Mouse (Mus musculus) thymus, postnatal 25 days (tissue): ENCODE measurements around the gene Slc25a13.

Experiments
- DNase-seq: peaks from one replicate; pipeline ENCODE4 v3.0.0; 2022

Gene Slc25a13

DNA sequence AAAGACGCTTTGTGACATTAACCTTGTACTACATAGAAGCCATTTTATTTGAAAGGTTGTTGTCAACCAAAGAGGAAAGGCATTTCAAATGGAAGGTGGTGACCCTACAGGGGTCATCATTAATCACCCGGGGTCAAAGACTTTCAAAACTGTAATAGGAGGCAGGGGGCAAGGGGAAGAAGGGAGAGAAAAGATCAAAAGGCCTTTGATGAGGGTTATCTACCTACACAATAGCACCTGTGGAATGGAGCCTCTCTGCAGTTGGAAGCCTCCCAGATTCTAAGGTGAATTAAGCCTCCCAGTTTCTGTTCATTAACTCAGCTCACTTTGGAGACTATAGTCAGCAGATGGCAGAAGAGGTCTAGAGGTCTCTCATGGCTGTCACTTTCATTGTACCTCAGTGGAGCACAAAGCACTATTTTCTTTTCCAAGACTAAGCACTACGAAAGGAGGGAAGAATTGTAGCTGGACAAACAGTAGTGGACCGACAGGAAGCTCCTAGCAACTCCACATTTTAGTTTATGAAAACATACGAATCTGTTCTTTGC is 109.5 kb downstream of the Slc25a13 start:
- DNase-seq, result no peak

DNA sequence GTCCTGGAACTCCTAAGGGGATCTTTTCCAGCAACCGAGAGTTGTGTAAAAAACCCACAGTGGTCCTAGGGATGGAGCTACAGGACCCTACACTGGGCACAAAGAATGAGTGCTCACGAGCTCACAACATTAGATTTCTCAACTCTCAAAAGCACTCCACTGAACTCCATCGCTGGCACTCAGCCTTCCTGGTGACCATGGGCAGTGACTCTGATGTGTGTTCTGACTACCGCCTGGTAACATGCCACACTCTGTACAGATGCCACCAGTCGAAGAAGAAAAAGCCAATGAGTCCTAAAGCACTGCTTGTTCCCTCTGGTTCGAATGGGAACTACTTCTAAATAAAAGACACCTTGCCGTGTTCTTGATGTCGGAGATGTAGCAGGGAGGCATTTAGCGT is 111.4 kb downstream of the Slc25a13 start:
- no peak for DNase-seq

- DNase-seq, result no peak
Measured at GRCm38 (mm10) chr6:6103469-6103868, 113.5 kb downstream of the Slc25a13 start.

- DNase-seq, result no peak
Measured at GRCm38 (mm10) chr6:6101605-6102004, 115.4 kb downstream of the Slc25a13 start.

GRCm38 (mm10) chr6:6100892-6101480 is 116.0 kb downstream of the Slc25a13 start:
- no peak for DNase-seq

- DNase-seq, result no peak
Measured at GRCm38 (mm10) chr6:6093978-6094377, 123.0 kb downstream of the Slc25a13 start.

GRCm38 (mm10) chr6:6093522-6093921 is 123.5 kb downstream of the Slc25a13 start:
- no peak for DNase-seq

- DNase-seq, result no peak
Measured at GRCm38 (mm10) chr6:6092497-6092896, 124.5 kb downstream of the Slc25a13 start.

DNA sequence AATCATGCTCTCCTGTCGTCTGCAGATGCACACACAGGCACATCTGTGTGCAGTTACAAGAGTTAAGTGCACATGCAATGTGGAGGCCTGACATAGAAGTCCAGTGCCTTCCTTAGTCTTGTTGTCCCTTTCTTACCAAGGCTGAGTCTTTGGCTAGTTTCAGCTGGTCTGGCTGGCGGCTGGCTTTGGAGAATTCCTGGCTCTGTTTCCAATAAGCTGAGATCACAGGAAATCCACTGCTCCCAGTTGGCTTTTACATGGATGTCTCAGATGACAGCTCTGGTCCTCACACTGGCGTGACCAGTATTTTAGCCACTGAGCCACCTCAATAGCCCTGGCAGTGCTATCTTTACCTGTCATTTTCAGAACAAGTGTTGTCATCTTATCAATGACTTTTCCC is 126.0 kb downstream of the Slc25a13 start:
- DNase-seq, result no peak

DNA sequence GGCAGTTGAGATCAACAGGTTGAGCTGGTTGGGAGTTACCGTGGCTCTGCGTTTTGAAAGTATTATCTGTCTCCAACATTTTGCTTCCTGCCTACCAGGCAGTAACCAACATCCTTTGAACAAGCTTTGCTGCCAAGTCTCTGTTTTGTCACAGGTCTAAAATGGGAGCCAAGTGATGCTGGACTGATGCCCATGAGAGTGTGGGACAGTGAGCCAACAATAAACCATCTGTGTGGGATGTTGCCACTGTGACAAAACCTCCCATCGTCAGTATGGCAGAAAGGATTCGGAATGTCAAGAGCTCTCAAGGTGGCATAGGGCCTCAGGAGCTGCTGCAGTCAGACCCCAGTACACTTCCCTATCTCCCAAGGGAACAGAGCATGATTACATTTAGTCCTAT is 128.8 kb downstream of the Slc25a13 start:
- no peak for DNase-seq

- no peak for DNase-seq
Measured at GRCm38 (mm10) chr6:6080484-6080883, 136.5 kb downstream of the Slc25a13 start.

- DNase-seq, result no peak
Measured at GRCm38 (mm10) chr6:6077234-6077633, 139.7 kb downstream of the Slc25a13 start.

GRCm38 (mm10) chr6:6075940-6076447 is 141.0 kb downstream of the Slc25a13 start:
- DNase-seq, result no peak

DNA sequence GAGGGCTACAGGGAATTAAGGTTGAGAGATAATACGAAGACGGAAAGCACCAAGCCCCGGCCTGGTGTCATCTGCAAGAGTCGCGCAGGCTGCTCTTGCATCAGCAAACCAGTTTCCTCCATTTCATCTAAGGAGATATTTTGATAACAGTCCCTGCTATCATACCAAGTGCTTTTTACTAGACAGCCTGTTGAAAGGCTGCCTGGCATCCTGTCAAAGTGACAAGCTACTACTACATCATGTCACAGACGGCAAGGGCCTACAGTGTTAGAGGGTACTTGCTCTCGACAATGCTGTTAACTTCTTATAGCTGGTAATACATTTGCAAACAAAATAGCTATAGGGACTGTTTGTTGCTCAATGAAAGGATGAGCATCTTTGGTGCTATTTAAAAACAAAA is 145.9 kb downstream of the Slc25a13 start:
- no peak for DNase-seq

DNA sequence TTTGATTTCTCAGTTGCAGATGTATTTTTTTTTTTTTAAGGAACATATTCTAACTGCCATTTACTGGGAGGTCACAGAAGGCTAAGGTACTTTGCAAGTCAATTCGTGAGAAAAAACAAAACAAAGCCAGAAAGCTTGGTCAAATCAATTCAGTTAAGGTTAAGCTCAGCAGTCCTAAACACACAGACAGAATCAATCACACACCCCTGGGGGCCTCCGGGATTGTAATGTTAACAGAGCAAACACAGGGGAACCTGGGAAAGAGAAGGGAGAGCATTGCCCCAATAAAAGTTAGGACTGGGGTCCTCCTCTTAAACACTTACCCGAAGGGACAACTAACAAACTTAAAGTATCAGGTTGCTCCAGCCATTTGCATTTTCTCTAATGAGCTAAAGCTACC is 147.0 kb downstream of the Slc25a13 start:
- no peak for DNase-seq

DNA sequence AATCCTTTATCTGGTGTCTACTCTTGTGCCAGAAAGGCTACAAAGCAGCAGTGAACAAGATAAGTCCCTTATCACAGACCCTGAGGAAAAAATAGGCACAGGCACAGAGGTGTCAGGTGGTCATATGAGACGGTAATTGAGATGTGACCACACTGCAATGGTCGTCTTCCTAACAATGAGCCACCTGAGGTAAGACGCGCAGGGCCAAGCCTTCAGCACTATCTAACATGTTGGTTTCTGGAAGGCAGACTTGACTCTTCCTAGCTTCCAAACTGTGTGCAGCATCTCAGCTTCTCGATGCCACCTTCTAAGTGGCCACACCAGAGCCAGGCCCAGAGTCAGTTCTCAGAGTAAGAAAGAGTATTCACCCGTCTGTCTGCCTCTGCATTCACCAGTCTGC is 149.8 kb downstream of the Slc25a13 start:
- no peak for DNase-seq

DNA sequence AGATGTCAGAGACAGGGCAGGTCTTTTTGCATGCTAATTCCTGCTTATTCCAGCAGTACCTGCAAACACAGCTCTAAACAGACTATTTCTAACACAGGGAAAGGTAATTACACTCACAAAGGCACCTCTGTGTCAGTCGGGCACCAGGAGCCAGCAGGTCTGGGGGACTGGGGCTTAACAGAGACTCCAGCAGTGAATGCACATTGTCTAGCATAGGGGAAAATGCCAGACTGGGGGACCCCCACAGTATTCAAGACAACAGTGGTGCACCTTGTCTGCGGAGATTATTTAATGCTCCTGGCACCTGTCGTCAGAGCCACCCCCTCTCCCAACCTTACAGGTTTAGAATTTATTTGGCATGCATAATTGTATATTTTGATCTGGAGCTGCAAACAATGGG is 158.4 kb downstream of the Slc25a13 start:
- no peak for DNase-seq

GRCm38 (mm10) chr6:6053946-6054345 is 163.0 kb downstream of the Slc25a13 start:
- no peak for DNase-seq

DNA sequence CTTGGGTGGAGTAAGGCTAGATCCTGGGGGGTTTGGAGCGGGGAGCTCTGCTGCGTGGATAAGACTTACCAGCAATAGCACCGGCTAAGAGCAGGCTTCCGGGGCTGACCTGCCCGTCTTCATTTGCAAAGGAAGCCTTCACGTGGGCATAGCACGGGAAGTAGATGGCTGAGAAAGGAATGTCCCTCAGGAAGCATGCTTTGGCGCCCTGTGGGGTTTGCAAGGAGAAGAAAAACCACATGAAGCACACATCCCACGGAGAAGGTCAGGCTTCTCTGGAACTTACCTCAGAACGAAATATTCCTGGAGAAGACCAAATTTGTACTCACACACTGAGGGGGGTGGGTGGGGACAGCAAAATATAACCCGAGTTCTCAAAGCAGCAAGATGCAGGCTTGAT is 164.3 kb downstream of the Slc25a13 start:
- DNase-seq, result no peak

DNA sequence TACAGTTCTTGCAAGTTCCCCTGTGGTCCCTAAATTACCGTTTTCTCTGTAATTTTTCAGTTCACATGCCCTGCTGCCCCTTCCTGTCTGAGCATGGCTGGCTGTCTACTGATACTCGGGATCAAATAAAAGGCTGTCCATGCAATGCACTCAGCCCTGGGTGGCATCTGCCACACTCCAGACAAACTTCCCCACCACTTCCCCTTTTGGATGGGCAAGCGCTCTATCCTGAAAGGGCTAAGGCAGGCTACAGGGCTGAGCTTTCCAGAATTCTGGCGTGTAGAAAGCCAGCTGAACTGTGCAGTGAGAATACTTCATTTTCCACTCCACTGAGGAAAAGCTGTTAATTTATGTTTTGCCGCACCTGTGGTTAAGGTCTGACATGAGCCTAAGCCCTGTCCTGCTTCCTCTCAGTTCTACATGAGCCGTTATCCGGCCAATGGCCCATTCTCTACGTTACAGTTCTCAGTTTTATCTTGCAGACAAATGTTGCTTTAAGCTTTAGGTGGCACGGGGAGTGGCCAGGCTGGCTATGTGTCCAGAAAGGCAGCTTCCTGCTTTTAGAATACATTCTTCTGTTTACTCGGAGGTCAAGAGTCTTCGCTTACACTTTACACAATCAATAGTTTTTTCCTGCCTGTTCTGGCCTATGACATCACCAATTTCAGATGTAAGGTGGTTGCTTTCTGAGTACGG is 170.1 kb downstream of the Slc25a13 start:
- DNase-seq, result no peak

DNA sequence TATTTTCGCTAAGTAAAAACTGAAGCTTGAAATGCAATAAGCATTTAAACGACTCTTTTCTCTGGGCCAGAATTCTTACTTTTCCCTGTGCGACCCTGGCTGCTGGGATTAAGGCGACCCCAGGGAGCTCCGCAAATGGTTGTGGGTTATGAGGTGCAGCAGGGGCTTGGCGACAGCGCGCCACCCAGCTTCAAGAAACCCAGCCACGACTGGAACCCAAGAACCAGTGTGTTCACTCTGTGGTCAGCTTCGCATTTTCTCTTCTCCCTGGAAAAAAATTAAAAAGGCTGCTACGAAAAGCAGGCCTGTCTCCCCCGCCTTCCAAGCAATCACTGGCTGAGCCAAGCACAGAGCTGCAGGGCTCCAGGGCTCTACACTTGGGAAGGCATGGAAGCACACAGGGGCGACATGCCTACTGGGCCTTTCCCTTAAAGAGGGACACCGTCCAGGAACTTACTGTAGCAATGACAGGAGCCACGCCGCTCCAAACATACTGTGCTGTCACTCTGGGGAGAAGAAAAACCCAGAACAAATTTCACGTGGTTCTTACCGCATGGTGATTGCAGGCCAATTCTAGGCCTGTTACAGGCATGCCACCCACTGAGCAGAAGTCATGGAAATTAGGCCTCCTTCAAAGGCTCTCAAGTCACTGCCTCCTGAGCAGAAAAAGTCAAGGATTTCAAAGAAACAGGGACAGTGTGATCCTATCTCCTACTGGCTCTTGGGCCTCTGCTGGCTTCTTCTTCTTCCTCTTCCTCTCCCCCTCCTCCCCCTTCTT is 178.0 kb downstream of the Slc25a13 start:
- no peak for DNase-seq

- no peak for DNase-seq
Measured at GRCm38 (mm10) chr6:6027664-6028063, 189.3 kb downstream of the Slc25a13 start.

GRCm38 (mm10) chr6:6023976-6024375 is 193.0 kb downstream of the Slc25a13 start:
- no peak for DNase-seq

GRCm38 (mm10) chr6:6016931-6017330 is 200.0 kb downstream of the Slc25a13 start:
- no peak for DNase-seq
